Mouse (Mus musculus): Measurements from ENCODE around the gene Bcar1.

Gene Bcar1

GRCm38 (mm10) chr8:111743792-111744696 is at the start of gene Bcar1:
Bcar1 (minus strand) TSS chr8:111743809.
- no peak for DNase-seq (ENCODE audit: low read depth)

GRCm38 (mm10) chr8:111789639-111790038 is 46.0 kb upstream of the Bcar1 start:
- DNase-seq (ENCODE audit: low read depth), result no peak

GRCm38 (mm10) chr8:111789200-111789599 is 45.6 kb upstream of the Bcar1 start:
- DNase-seq (ENCODE audit: low read depth), result no peak

GRCm38 (mm10) chr8:111788497-111788896 is 44.9 kb upstream of the Bcar1 start:
- no peak for DNase-seq (ENCODE audit: low read depth)

- no peak for DNase-seq (ENCODE audit: low read depth)
Observed at GRCm38 (mm10) chr8:111788085-111788484, 44.5 kb upstream of the Bcar1 start.

- DNase-seq (ENCODE audit: low read depth), result no peak
Observed at GRCm38 (mm10) chr8:111787683-111788082, 44.1 kb upstream of the Bcar1 start.

- no peak for DNase-seq (ENCODE audit: low read depth)
Observed at GRCm38 (mm10) chr8:111786701-111787588, 43.3 kb upstream of the Bcar1 start.

- DNase-seq (ENCODE audit: low read depth), result no peak
Observed at GRCm38 (mm10) chr8:111786116-111786515, 42.5 kb upstream of the Bcar1 start.

GRCm38 (mm10) chr8:111782671-111783394 is 39.2 kb upstream of the Bcar1 start:
- no peak for DNase-seq (ENCODE audit: low read depth)

- DNase-seq (ENCODE audit: low read depth), result no peak
Observed at GRCm38 (mm10) chr8:111782161-111782560, 38.6 kb upstream of the Bcar1 start.

GRCm38 (mm10) chr8:111780697-111781424 is 37.3 kb upstream of the Bcar1 start:
- no peak for DNase-seq (ENCODE audit: low read depth)

- no peak for DNase-seq (ENCODE audit: low read depth)
Observed at GRCm38 (mm10) chr8:111779690-111780089, 36.1 kb upstream of the Bcar1 start.

GRCm38 (mm10) chr8:111778801-111779200 is 35.2 kb upstream of the Bcar1 start:
- DNase-seq (ENCODE audit: low read depth), result no peak

GRCm38 (mm10) chr8:111776492-111776891 is 32.9 kb upstream of the Bcar1 start:
- DNase-seq (ENCODE audit: low read depth), result no peak

GRCm38 (mm10) chr8:111775766-111776165 is 32.2 kb upstream of the Bcar1 start:
- no peak for DNase-seq (ENCODE audit: low read depth)

- DNase-seq (ENCODE audit: low read depth), result no peak
Observed at GRCm38 (mm10) chr8:111773476-111773875, 29.9 kb upstream of the Bcar1 start.

GRCm38 (mm10) chr8:111773057-111773456 is 29.4 kb upstream of the Bcar1 start:
- no peak for DNase-seq (ENCODE audit: low read depth)

- DNase-seq (ENCODE audit: low read depth), result no peak
Observed at GRCm38 (mm10) chr8:111772083-111772482, 28.5 kb upstream of the Bcar1 start.

GRCm38 (mm10) chr8:111771625-111772020 is 28.0 kb upstream of the Bcar1 start:
- DNase-seq (ENCODE audit: low read depth), result no peak

- no peak for DNase-seq (ENCODE audit: low read depth)
Observed at GRCm38 (mm10) chr8:111770958-111771624, 27.5 kb upstream of the Bcar1 start.

All from c-Kit-positive CD71-positive TER-119-negative erythroid progenitor cells, embryonic 14.5 days (primary cell).